Mouse (Mus musculus) lung, adult 2 months (tissue): Measurements from ENCODE around the gene Tlx1. TPM values are rescaled to one million over a fixed set of nuclear protein-coding genes. Genes with fewer than 3 reads are reported as not detected.

Experiments used
- DNase-seq: peaks from one replicate; pipeline ENCODE4 v3.0.0; 2022
- H3K4me1 ChIP-seq: fragments of 200-500 bp; 2 replicates; pipeline ENCODE4 v1.6.1; 2011; ENCODE audit warnings: low read length; ENCODE audit not compliant: control insufficient read depth, insufficient read depth
- H3K4me3 ChIP-seq: fragments of 200-500 bp; replicated peaks from 2 replicates; pipeline ENCODE3; 2011; ENCODE audit warnings: low read depth, mild to moderate bottlenecking, control low read depth, low read length; ENCODE audit errors: extremely low read depth
- CTCF ChIP-seq: fragments of 200-500 bp; IDR thresholded peaks from 2 replicates; pipeline ENCODE4 v1.5.1; 2011; ENCODE audit warnings: mild to moderate bottlenecking, low read length, control low read depth; ENCODE audit not compliant: insufficient read depth
- POLR2A ChIP-seq: fragments of 200-500 bp; IDR thresholded peaks from 2 replicates; pipeline ENCODE4 v1.6.1; 2011; ENCODE audit warnings: low read depth, mild to moderate bottlenecking, control low read depth, low read length, borderline replicate concordance; ENCODE audit errors: extremely low read depth
- WGBS: fragments of 180-500 bp; shearing (Covaris S2); methylation state at CpG from one replicate; pipeline ENCODE4 v1.1.7; 2018; 5-methylcytosine and 5-hydroxymethylcytosine counted together
- polyA plus RNA-seq: library from polyadenylated mRNA; depleted of rRNA; stranded (reverse); fragments of >200 nt; gene quantifications from 2 replicates; pipeline ENCODE4 v1.2.3, GENCODE M21; 2012

Tlx1 gene
- polyA plus RNA-seq, 1 experiment: not detected

- DNase-seq: no peak
- 3% methylated on average over 46 of the region's 46 CpGs for WGBS
- Histone ChIP-seq H3K4me3 (no peak overlapping the region), H3K4me1 (no peaks in the 10 kb centered on the region)
- no peak for TF ChIP-seq POLR2A
- TF ChIP-seq CTCF: no peak
Observed at GRCm38 (mm10) chr19:45143214-45143895, 7.1 kb upstream of the Tlx1 start.

- WGBS: 4% methylated on average over 4 of the region's 4 CpGs
- TF ChIP-seq POLR2A: no peak
- TF ChIP-seq CTCF: no peak
- DNase-seq: no peak
- H3K4me3 ChIP-seq: no peak overlapping the region
- H3K4me1 ChIP-seq: no peaks in the 10 kb centered on the region
Observed at GRCm38 (mm10) chr19:45147071-45147470, 3.4 kb upstream of the Tlx1 start.

GRCm38 (mm10) chr19:45151361-45152182, 1.1 kb downstream of the Tlx1 start:
- H3K4me3 ChIP-seq: no peak overlapping the region
- 7% methylated on average over 36 of the region's 36 CpGs for WGBS
- H3K4me1 ChIP-seq: no peaks in the 10 kb centered on the region
- TF ChIP-seq POLR2A: no peak
- no peak for TF ChIP-seq CTCF
- DNase-seq: no peak

- H3K4me1 ChIP-seq: no peaks in the 10 kb centered on the region
- H3K4me3 ChIP-seq: no peak overlapping the region
- WGBS: 25% methylated on average over 8 of the region's 8 CpGs
- TF ChIP-seq POLR2A (no peak), CTCF (no peak)
- no peak for DNase-seq
Observed at GRCm38 (mm10) chr19:45152183-45152650, 1.7 kb downstream of the Tlx1 start.

GRCm38 (mm10) chr19:45153311-45154058, 3.0 kb downstream of the Tlx1 start:
- Histone ChIP-seq H3K4me3 (no peak overlapping the region), H3K4me1 (no peaks in the 10 kb centered on the region)
- WGBS: 3% methylated on average over 44 of the region's 44 CpGs
- no peak for TF ChIP-seq POLR2A
- no peak for TF ChIP-seq CTCF
- DNase-seq: no peak

- TF ChIP-seq CTCF (no peak), POLR2A (no peak)
- H3K4me3 ChIP-seq: no peak overlapping the region
- DNase-seq: no peak
- WGBS: 2% methylated on average over 24 of the region's 24 CpGs
- H3K4me1 ChIP-seq: no peaks in the 10 kb centered on the region
Observed at GRCm38 (mm10) chr19:45154059-45154386, 3.5 kb downstream of the Tlx1 start.

GRCm38 (mm10) chr19:45154521-45154920, 4.0 kb downstream of the Tlx1 start:
- 2% methylated on average over 18 of the region's 18 CpGs for WGBS
- H3K4me1 ChIP-seq: no peaks in the 10 kb centered on the region

GRCm38 (mm10) chr19:45155141-45155790, 4.8 kb downstream of the Tlx1 start:
- WGBS: 11% methylated on average over 15 of the region's 15 CpGs

More at GRCm38 (mm10) chr19:45154521-45154920, 4.0 kb downstream of the Tlx1 start:
- no peak overlapping the region for H3K4me3 ChIP-seq
- TF ChIP-seq POLR2A (no peak), CTCF (no peak)
- no peak for DNase-seq

GRCm38 (mm10) chr19:45155791-45156186, 5.3 kb downstream of the Tlx1 start:
- Histone ChIP-seq H3K4me1 (no peaks in the 10 kb centered on the region), H3K4me3 (no peak overlapping the region)
- TF ChIP-seq POLR2A: no peak
- TF ChIP-seq CTCF: no peak
- no peak for DNase-seq
- WGBS: 5% methylated on average over 26 of the region's 26 CpGs

More at GRCm38 (mm10) chr19:45155141-45155790, 4.8 kb downstream of the Tlx1 start:
- TF ChIP-seq CTCF (no peak), POLR2A (no peak)
- no peak for DNase-seq
- Histone ChIP-seq H3K4me1 (no peaks in the 10 kb centered on the region), H3K4me3 (no peak overlapping the region)
